Comparison of ENCODE assay signal across 10 mouse cellular contexts in the genomic region with DNA sequence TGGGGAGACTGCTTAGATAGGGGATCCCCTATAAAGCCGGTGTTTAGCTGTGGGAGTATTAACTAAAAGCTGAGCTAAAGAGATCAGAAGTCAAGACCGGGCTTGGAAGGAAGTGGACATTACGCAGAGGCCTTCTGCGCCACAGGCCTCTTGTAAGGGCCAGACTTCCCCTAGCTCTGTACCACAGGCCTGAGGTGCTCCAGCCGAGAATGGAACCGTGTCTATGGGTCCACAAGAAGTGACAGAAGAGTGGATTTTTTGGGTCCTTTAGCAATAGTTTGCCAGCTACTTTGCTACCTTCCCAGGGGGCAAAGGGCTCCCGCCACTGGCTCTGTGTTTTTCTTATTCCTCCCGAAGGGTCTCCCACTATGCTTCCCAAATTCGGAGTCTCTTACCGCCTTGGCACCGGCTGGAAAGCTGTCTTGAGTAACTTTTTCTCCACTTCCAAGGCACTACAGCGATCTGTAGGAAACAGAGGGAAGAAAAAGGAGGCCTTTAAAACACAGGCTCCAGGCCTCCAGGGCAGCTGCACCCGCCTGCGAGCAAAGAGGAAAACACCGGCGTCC. TPM values are rescaled to one million over a fixed set of nuclear protein-coding genes. Genes with fewer than 3 reads are reported as not detected.
DNase-seq lines count a peak whose midpoint lies in the region; ATAC-seq and TF ChIP-seq lines count a peak whose summit lies in the region.
"Had no signal": no experiment of that assay in that cellular context is flagged by ENCODE, and none has a peak within 500 bp of the region (broad histone marks: within the 10 kb centered on the region; RNA-seq: fewer than 3 reads in every experiment).

No protein-coding gene starts in this region.

- WGBS in heart, embryonic 16.5 days: 57% methylated on average over 16 of the region's 16 CpGs
- WGBS in lung, postnatal 0 days: 32% methylated on average over 16 of the region's 16 CpGs

- no peak for TF ChIP-seq EP300 in ES-Bruce4 (IDR thresholded peaks at IDR 0.05; ENCODE audit: insufficient read depth, low read depth, low read length)
- no peak for TF ChIP-seq EP300 in lung, postnatal 0 days (IDR thresholded peaks at IDR 0.05)

- peak overlapping the region; percentile 91 for H3K4me2 ChIP-seq in heart, embryonic 16.5 days (ENCODE audit: low read depth, low read length)
- peak overlapping the region; percentile 92 for H3K4me2 ChIP-seq in lung, postnatal 0 days (replicated peaks; ENCODE audit: low read depth, low read length)

- 0 out of 2 replicates have a peak overlapping the region, but pooled peaks have one; percentile 1 for H3K4me3 ChIP-seq in ES-Bruce4 (ENCODE audit: low read depth, low read length)
- H3K4me3 ChIP-seq in heart, embryonic 16.5 days (ENCODE audit: low read length): peak overlapping the region; percentile 79
- H3K4me3 ChIP-seq in lung, postnatal 0 days (ENCODE audit: low read depth, low read length): peak overlapping the region; percentile 72
- H3K4me3 ChIP-seq: layer of hippocampus, adult 2 months had no signal

- ATAC-seq in heart, embryonic 16.5 days (replicated peaks; ENCODE audit: extremely low read depth, insufficient read depth, low FRiP score): no peak
- no peak for ATAC-seq in lung, postnatal 0 days
- ATAC-seq: activated CD4-positive, CD25-positive, alpha-beta regulatory T cell, adult 4 months had no signal

- no peak for TF ChIP-seq POLR2A in ES-Bruce4 (IDR thresholded peaks at IDR 0.05; ENCODE audit: insufficient read depth, low read length)

- H3K27ac ChIP-seq in ES-Bruce4 (ENCODE audit: insufficient read depth, low read length): no peak overlapping the region
- peak overlapping the region; percentile 95 for H3K27ac ChIP-seq in heart, embryonic 16.5 days (ENCODE audit: low read length)
- peak overlapping the region; percentile 90 for H3K27ac ChIP-seq in lung, postnatal 0 days (ENCODE audit: low read length)
- H3K27ac ChIP-seq: layer of hippocampus, adult 2 months had no signal

- TF ChIP-seq CTCF in ES-Bruce4 (IDR thresholded peaks at IDR 0.05; ENCODE audit: low read depth, low read length): no peak
- TF ChIP-seq CTCF in lung, postnatal 0 days (IDR thresholded peaks at IDR 0.05): no peak

- H3K36me3 ChIP-seq in ES-Bruce4 (ENCODE audit: control insufficient read depth, insufficient read depth, low read length, poor library complexity, severe bottlenecking): no peaks in the 10 kb centered on the region
- no peaks in the 10 kb centered on the region for H3K36me3 ChIP-seq in heart, embryonic 16.5 days (ENCODE audit: control insufficient read depth, insufficient read depth)
- H3K36me3 ChIP-seq in lung, postnatal 0 days (ENCODE audit: insufficient read depth, low read length): no peaks in the 10 kb centered on the region

- H3K9ac ChIP-seq in ES-Bruce4 (ENCODE audit: low read depth, poor library complexity, severe bottlenecking): peak overlapping the region; percentile 73
- peak overlapping the region; percentile 81 for H3K9ac ChIP-seq in heart, embryonic 16.5 days (ENCODE audit: low read length)
- H3K9ac ChIP-seq in lung, postnatal 0 days (replicated peaks; ENCODE audit: low read depth): peak overlapping the region; percentile 64

- DNase-seq in embryo, embryonic 10.5 days (ENCODE audit: low spot score): peak; percentile 59
- no peak for DNase-seq in embryo, embryonic 9.5 days (ENCODE audit: extremely low spot score)
- DNase-seq in lung, postnatal 0 days (ENCODE audit: low spot score): no peak
- no peak for DNase-seq in frontal cortex, postnatal 25 days (ENCODE audit: low spot score in 2 of 2)
- no peak for DNase-seq in thymus, postnatal 36 days
- DNase-seq in T-cell, adult 2 months (ENCODE audit: low spot score): no peak

- no peaks in the 10 kb centered on the region for H3K4me1 ChIP-seq in ES-Bruce4 (ENCODE audit: control insufficient read depth, insufficient read depth, low read length)
- H3K4me1 ChIP-seq in heart, embryonic 16.5 days (ENCODE audit: control insufficient read depth, insufficient read depth, low read length): peaks cover 11% of the 10 kb centered on the region
- 0 out of 2 replicates have a peak, but pooled peaks cover 4% of the 10 kb centered on the region for H3K4me1 ChIP-seq in lung, postnatal 0 days (ENCODE audit: insufficient read depth, low read depth, low read length)

- H3K9me3 ChIP-seq in ES-Bruce4 (replicated peaks; ENCODE audit: control insufficient read depth, insufficient read depth, low read length, poor library complexity, severe bottlenecking): no peaks in the 10 kb centered on the region
- no peaks in the 10 kb centered on the region for H3K9me3 ChIP-seq in heart, embryonic 16.5 days (replicated peaks; ENCODE audit: control insufficient read depth, low read length)
- H3K9me3 ChIP-seq in lung, postnatal 0 days (ENCODE audit: low read length): no peaks in the 10 kb centered on the region

- H3K27me3 ChIP-seq in ES-Bruce4 (ENCODE audit: control insufficient read depth, insufficient read depth, low read length, poor library complexity, severe bottlenecking): peaks cover 46% of the 10 kb centered on the region
- H3K27me3 ChIP-seq in heart, embryonic 16.5 days (ENCODE audit: control insufficient read depth, insufficient read depth, low read length): peaks cover 63% of the 10 kb centered on the region
- peaks cover 53% of the 10 kb centered on the region for H3K27me3 ChIP-seq in lung, postnatal 0 days (replicated peaks; ENCODE audit: insufficient read depth, low read length)

RNA-seq across cellular contexts. Expression of a gene that starts 2.8 kb away (rescaled TPM):
- 1.0 and 1.5 TPM in 2 replicates for polyA plus RNA-seq in ES-Bruce4 (2011; ENCODE audit: insufficient read depth, insufficient read length, low read depth, missing spikeins)
- 13.4 and 16.6 TPM in 2 replicates for polyA plus RNA-seq in heart, embryonic 16.5 days (2015; fragmentation: Nextera tagmentation; extraction: Ambion mirVana)
- 36.6 and 43.9 TPM in 2 replicates for polyA plus RNA-seq in lung, postnatal 0 days (2015; fragmentation: Nextera tagmentation; extraction: Ambion mirVana)
- polyA plus RNA-seq: activated CD4-positive, CD25-positive, alpha-beta regulatory T cell, adult 4 months had no signal

Comparison
In these comparisons a context has a peak if more than half of its experiments do, and no peak if none do; other contexts are left out.
1. H3K4me3 ChIP-seq: peak in every context shown above with its lines; median percentile 79 in heart, embryonic 16.5 days; 72 in lung, postnatal 0 days; 1 in ES-Bruce4.